Mouse (Mus musculus) R1 (cell line): ENCODE data around the gene March6.

ENCODE experiments used
- DNase-seq: peaks from one replicate; pipeline ENCODE4 v3.0.0-alpha.2; 2018; ENCODE audit warnings: low read depth, low spot score

The March6 gene

GRCm38 (mm10) chr15:31511795-31512194 lies 19.1 kb downstream of the March6 start:
- DNase-seq = no peak

GRCm38 (mm10) chr15:31511406-31511771 lies 19.5 kb downstream of the March6 start:
- no peak for DNase-seq

GRCm38 (mm10) chr15:31510477-31511405 lies 20.1 kb downstream of the March6 start:
- DNase-seq = peak; percentile 35

- no peak for DNase-seq
Measured at GRCm38 (mm10) chr15:31505082-31505481, 25.8 kb downstream of the March6 start.

DNA sequence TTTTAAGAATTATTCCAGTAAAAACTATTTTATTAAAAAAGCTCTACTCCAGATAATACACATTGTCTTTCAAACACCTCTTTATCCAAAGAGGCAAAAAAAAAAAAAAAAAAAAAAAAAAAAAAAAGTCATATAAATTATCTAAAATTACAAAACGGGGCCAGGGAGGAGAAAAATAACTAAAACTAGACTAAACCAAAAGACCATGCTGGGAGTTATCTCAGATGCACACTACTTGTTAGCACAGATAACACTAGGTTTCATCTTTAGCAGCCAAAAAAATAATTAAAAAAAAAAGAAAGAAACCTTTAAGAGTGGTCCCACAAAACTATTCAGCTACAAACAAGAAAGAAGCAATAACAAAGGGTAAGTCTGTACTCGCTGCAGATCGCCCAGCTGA lies 27.4 kb downstream of the March6 start:
- no peak for DNase-seq

DNA sequence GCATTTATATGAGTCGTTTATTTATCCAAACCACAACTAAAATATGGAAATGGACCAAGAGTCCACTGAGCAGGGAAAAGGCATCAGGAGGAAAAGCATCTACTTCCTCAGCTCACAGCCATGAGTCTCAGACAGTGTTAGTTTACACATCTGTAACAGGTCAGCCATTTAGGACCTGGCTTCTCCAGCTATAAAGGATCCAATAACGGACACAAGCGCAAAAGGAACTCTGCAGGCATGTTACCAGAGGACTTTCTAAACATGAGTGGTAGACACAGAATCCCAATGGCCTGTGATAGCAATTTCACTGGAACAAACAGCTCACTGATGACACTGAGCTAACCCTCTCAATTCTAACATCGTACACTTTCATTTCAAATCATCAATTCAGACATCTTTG lies 27.9 kb downstream of the March6 start:
- no peak for DNase-seq

- DNase-seq = no peak
Measured at GRCm38 (mm10) chr15:31502313-31502712, 28.5 kb downstream of the March6 start.

DNA sequence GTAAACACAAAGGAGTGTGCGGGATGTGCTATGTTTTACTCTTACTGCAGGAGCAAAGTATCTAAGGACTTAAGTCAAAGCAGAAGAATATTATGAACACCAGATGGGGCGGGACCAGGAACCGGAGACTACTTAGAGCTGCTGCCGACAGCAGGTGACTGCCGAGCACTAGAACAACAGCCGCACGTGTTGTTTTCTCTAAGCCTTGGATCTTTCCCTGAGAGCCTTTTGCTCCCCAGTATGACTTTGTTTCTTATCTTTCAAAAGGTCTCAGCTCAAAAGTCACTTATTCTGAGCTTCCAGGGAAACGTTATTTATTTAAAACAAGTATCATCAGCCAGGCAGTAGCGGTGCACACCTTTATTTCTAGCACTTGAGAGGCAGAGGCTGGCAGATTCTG lies 36.0 kb downstream of the March6 start:
- no peak for DNase-seq

DNA sequence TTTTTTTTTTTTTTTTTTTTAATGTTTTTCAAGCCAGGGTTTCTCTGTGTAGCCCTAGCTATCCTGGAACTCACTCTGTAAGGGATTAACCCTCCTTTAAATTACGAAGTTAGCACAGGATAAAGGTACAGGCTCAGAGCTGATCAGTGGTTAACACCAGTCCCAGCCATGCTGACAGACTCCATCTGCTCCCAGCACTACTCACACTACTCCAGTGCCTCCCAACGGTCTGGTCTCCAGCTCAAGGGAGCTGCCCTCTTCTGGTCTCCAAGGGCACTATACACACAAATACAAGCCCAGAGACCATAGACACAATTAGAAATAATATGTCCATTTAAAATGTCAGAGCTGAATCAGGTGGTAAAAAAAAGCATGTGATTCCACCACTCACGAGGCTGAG lies 36.5 kb downstream of the March6 start:
- no peak for DNase-seq

DNA sequence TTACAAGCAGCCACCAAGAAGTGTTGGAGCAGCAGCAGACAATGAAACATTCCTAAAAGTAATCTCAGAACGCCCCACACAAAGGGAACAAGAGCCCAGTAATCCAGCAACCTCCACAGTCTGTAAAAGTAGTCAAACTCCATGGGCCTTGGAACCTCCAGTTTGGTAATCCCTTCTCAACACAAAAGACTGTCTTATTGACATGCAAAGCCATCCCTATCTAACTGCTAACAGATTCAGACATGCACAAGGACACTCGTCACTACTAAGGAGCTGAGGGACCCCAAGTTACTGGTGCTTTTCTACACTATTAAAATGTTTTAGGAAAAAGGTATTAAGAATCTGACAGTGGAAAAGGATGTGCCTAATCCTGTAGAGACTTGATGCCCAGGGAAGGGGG lies 43.4 kb downstream of the March6 start:
- peak; percentile 46 for DNase-seq

DNA sequence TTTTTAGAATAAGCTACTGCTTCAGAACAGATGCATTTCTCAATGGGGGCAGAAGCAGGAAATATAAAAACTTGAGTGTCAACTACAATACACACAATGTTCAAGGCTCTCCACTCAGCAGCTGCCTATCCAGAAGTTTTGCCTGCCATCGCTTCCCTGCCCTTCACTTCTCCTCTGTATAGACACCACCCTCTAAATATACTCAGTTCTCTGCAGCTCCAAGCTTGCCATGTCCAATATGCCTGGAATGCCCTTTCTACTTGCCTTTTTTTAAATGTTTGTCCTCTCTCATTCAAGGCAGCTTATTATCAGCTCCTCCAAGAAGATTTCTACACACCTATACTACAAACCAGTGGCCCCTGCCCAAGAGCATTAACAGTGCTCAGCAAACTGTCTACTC lies 54.2 kb downstream of the March6 start:
- no peak for DNase-seq

DNA sequence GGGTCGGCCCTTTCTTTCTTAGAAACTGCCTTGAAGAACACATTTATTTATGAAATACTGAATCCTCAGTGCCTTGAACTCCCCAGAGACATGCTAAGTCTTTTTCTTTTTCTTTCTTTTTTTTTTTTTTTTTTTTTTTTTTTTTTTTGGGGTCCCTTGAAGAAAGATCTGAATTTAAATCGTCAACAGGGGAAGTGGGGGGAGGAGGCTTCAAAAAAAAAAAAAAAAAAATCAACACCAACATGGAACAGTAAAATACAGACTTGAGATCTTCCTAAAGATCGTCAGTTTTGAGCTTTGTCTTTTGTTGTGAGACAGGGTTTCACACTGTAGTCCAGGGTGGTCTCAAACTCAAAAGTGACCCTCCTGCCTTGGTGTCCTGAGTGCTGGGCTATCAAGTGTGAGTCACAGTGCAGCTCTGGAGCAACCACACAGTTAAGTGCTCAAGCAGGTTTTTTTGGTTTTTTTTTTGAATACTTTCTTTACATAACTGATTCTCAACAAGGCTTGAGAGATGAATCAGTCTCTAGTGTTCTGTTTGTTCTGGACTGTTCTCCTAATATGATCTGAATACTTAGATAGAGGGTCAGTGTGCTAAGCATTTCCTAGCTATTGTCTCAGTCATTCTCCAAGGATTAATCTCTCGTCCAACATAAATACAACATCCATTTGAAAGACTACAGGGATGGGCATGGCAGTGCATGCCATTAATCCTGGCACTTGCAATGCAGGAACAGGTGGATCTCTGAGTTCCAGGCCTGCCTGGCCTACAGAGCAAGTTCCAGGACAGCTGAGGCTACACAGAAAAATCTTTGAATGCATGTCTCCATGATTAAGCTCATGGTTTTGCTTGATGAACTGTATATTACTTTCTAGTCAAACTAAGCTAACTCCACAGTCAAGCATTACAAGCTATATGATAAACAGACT lies 57.9 kb downstream of the March6 start:
- DNase-seq = no peak

- no peak for DNase-seq
Measured at GRCm38 (mm10) chr15:31471529-31471928, 59.3 kb downstream of the March6 start.

- no peak for DNase-seq
Measured at GRCm38 (mm10) chr15:31469497-31469896, 61.4 kb downstream of the March6 start.

- DNase-seq = no peak
Measured at GRCm38 (mm10) chr15:31468806-31469205, 62.0 kb downstream of the March6 start.

- no peak for DNase-seq
Measured at GRCm38 (mm10) chr15:31466749-31467148, 64.1 kb downstream of the March6 start.

GRCm38 (mm10) chr15:31466295-31466694 lies 64.6 kb downstream of the March6 start:
- no peak for DNase-seq

DNA sequence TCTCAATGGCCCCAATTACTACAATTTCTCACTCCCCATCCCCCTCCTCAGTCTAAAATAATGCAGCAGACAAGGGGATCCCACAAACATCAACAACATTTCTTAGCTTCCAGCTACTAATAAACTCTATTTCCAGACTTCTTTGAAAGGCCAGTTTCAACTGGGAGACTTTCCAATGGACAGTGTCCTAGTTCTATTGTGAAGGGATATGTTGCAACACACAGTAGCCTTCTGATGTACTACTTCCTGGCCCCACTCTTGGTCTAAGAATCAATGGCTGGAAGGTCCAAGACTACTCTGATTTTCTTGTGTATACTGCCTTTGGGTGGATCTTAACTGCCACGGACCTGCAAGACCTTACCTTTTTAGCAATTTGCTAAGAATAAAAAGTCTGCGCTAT lies 65.0 kb downstream of the March6 start:
- no peak for DNase-seq

- DNase-seq = no peak
Measured at GRCm38 (mm10) chr15:31460571-31460970, 70.3 kb downstream of the March6 start.

DNA sequence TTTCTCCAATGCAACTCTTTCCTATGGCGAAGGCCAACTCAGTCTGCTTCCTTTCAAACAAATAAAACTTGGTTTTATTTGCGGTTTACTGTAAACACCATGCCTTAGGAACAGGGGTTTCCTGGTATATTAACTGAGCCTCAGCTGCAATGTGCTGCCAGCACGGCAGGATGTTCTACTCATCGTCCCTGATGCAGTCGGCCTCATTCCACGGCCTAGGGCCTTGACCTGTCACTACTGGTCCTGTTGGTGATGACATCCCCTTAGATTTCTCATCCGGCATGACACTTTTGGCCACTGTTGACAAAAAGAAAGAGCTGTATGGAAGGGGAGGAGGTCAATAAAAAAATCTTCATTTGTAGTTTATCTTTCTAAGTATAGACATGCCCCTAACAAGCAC lies 72.8 kb downstream of the March6 start:
- DNase-seq = no peak

DNA sequence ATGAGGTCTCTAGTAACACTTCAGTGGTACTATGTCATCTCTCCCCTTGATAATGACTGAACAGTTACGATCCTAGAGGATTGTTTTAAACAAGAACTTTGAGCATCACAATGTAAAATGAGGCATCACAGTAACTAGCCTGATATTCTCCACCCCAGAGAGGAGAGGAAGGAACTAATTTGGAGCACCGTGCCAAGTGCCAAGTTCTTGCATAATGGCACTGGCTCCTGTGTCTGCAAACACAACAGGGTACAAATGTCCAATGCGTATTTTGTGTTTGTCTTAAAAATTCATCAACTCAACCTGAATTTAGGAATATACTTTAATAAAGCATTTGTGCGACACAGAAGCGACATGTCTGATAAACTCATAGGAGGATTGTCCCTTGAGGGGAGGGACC lies 74.5 kb downstream of the March6 start:
- no peak for DNase-seq

GRCm38 (mm10) chr15:31454861-31455295 lies 76.0 kb downstream of the March6 start:
- DNase-seq = no peak
